Mouse (Mus musculus): ENCODE results near the gene 4930544G11Rik. TPM values are rescaled to one million over a fixed set of nuclear protein-coding genes. Genes with fewer than 3 reads are reported as not detected.

Gene 4930544G11Rik
- not detected in 2 replicates for polyA plus RNA-seq (2014; fragmentation: Nextera tagmentation; extraction: Ambion mirVana)

GRCm38 (mm10) chr6:65952309-65952708 lies at the start of gene 4930544G11Rik:
Gene 4930544G11Rik (plus strand): TSS chr6:65952609.
- H3K9me3 ChIP-seq (ENCODE audit: control insufficient read depth, low read depth, low read length), result no peaks in the 10 kb centered on the region
- H3K9ac ChIP-seq (replicated peaks; ENCODE audit: low read depth, low read length), result no peak within 1 kb of the TSS
- H3K4me3 ChIP-seq (ENCODE audit: low read depth, low read length), result no peak within 1 kb of the TSS
- WGBS, result 95% methylated on average over 10 of the region's 10 CpGs
- H3K36me3 ChIP-seq (ENCODE audit: control insufficient read depth, insufficient read depth, low read length), result no peaks in the 10 kb centered on the region
- no peaks in the 10 kb centered on the region for H3K4me1 ChIP-seq (ENCODE audit: control insufficient read depth, insufficient read depth, low read length)
- H3K27ac ChIP-seq (ENCODE audit: low read length), result no peak within 1 kb of the TSS
- H3K4me2 ChIP-seq (replicated peaks; ENCODE audit: low read depth, low read length), result no peak within 1 kb of the TSS
- no peak for ATAC-seq (ENCODE audit: insufficient number of reproducible peaks, insufficient read depth, low FRiP score, low read depth)
- no peaks in the 10 kb centered on the region for H3K27me3 ChIP-seq (ENCODE audit: control insufficient read depth, insufficient read depth, low read length)

DNA sequence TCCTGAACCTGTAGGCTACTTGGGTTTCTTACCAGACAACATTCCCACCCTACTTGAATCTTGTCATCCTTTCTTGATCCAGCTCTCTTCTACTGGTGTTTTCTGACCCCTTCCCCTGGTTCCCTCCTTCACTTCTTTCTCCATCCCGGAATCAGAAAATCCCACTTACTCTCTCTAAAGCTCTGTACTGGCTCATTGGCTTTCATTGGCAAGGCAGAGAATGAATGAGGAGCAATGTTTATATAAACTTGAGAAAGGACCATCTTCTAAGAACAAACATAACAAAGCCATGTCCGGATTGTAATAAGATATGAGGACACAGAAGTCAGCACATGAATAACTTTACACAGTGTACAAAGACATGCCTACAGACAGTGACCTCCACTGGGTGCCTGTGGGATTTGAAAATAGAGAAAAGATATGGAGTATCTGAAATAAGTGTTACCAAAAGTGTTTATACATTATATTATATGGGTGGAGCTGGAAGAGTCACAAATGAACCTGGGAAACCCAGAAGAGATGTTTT lies 45.7 kb upstream of the 4930544G11Rik start:
- no peak for ATAC-seq (ENCODE audit: insufficient number of reproducible peaks, insufficient read depth, low FRiP score, low read depth)
- Histone ChIP-seq H3K9me3 (ENCODE audit: control insufficient read depth, low read depth, low read length) (no peaks in the 10 kb centered on the region), H3K9ac (replicated peaks; ENCODE audit: low read depth, low read length) (no peak overlapping the region), H3K27me3 (ENCODE audit: control insufficient read depth, insufficient read depth, low read length) (no peaks in the 10 kb centered on the region), H3K4me2 (replicated peaks; ENCODE audit: low read depth, low read length) (no peak overlapping the region), H3K4me3 (ENCODE audit: low read depth, low read length) (no peak overlapping the region), H3K36me3 (ENCODE audit: control insufficient read depth, insufficient read depth, low read length) (peaks cover 4% of the 10 kb centered on the region; the same call in 1 of the 2 replicates), H3K4me1 (ENCODE audit: control insufficient read depth, insufficient read depth, low read length) (no peaks in the 10 kb centered on the region), H3K27ac (ENCODE audit: low read length) (no peak overlapping the region)
- 60% methylated on average over 2 of the region's 2 CpGs for WGBS

- no peaks in the 10 kb centered on the region for H3K9me3 ChIP-seq (ENCODE audit: control insufficient read depth, low read depth, low read length)
- H3K4me2 ChIP-seq (replicated peaks; ENCODE audit: low read depth, low read length), result no peak overlapping the region
- ATAC-seq (ENCODE audit: insufficient number of reproducible peaks, insufficient read depth, low FRiP score, low read depth), result no peak
- H3K9ac ChIP-seq (replicated peaks; ENCODE audit: low read depth, low read length), result no peak overlapping the region
- 83% methylated on average over 5 of the region's 5 CpGs for WGBS
- H3K4me3 ChIP-seq (ENCODE audit: low read depth, low read length), result no peak overlapping the region
- no peaks in the 10 kb centered on the region for H3K36me3 ChIP-seq (ENCODE audit: control insufficient read depth, insufficient read depth, low read length)
- no peaks in the 10 kb centered on the region for H3K4me1 ChIP-seq (ENCODE audit: control insufficient read depth, insufficient read depth, low read length)
- no peaks in the 10 kb centered on the region for H3K27me3 ChIP-seq (ENCODE audit: control insufficient read depth, insufficient read depth, low read length)
- no peak overlapping the region for H3K27ac ChIP-seq (ENCODE audit: low read length)
Measured at GRCm38 (mm10) chr6:65915421-65915820, 37.0 kb upstream of the 4930544G11Rik start.

DNA sequence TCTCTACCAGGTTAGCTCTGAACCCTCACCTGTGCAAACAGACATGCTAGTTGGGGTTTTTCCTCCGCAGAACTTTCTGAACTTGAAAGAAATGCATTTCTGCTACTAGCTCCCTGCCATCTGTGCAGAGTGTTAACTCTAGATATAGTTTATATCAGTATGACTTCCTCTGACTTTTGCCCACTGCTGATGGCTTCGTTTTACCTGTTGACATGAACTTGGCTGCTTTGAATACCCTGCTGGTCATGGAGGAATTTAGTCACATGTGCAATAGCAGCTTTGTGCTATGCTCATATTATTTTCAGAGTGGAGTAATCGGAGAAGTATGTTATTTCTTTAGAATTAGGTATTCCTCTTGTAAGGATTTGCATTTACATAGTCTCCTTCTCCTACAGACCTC lies 30.7 kb upstream of the 4930544G11Rik start:
- no peak overlapping the region for H3K27ac ChIP-seq (ENCODE audit: low read length)
- ATAC-seq (ENCODE audit: insufficient number of reproducible peaks, insufficient read depth, low FRiP score, low read depth), result no peak
- no peaks in the 10 kb centered on the region for H3K27me3 ChIP-seq (ENCODE audit: control insufficient read depth, insufficient read depth, low read length)
- no peaks in the 10 kb centered on the region for H3K36me3 ChIP-seq (ENCODE audit: control insufficient read depth, insufficient read depth, low read length)
- no peaks in the 10 kb centered on the region for H3K9me3 ChIP-seq (ENCODE audit: control insufficient read depth, low read depth, low read length)
- H3K9ac ChIP-seq (replicated peaks; ENCODE audit: low read depth, low read length), result no peak overlapping the region
- H3K4me3 ChIP-seq (ENCODE audit: low read depth, low read length), result no peak overlapping the region
- no peaks in the 10 kb centered on the region for H3K4me1 ChIP-seq (ENCODE audit: control insufficient read depth, insufficient read depth, low read length)
- H3K4me2 ChIP-seq (replicated peaks; ENCODE audit: low read depth, low read length), result no peak overlapping the region
- 76% methylated on average over 3 of the region's 3 CpGs for WGBS

DNA sequence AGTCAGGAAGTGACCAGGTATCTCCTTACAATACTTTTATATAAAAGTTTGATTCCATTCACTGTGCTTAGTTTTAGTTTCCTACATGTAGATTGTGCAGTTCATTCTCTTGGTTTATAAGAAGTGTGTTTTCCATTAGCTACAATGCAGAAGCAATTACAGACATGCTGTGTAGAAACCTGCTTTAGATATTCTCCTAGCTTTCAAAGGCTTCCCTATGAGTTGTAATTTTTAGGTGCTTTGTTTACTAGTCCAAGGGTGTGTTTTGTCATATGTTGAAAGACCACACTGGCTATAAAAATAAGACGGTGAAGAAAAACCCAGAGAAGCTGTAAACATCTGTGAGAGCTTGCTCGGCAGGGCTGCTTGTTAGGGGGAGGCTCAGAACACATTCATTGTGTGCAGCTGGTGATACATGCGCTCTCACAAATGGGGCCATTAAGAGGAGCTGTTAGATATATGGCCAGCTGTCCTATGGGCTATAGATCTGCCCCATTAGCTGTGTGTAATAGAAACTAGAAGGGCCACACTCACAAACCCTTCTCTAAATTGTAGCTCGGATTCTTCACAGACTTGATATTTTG lies 28.8 kb upstream of the 4930544G11Rik start:
- H3K36me3 ChIP-seq (ENCODE audit: control insufficient read depth, insufficient read depth, low read length), result no peaks in the 10 kb centered on the region
- no peaks in the 10 kb centered on the region for H3K9me3 ChIP-seq (ENCODE audit: control insufficient read depth, low read depth, low read length)
- H3K4me3 ChIP-seq (ENCODE audit: low read depth, low read length), result no peak overlapping the region
- H3K27me3 ChIP-seq (ENCODE audit: control insufficient read depth, insufficient read depth, low read length), result no peaks in the 10 kb centered on the region
- H3K27ac ChIP-seq (ENCODE audit: low read length), result no peak overlapping the region
- WGBS, result 53% methylated on average over 4 of the region's 4 CpGs
- H3K4me2 ChIP-seq (replicated peaks; ENCODE audit: low read depth, low read length), result no peak overlapping the region
- no peak overlapping the region for H3K9ac ChIP-seq (replicated peaks; ENCODE audit: low read depth, low read length)
- ATAC-seq (ENCODE audit: insufficient number of reproducible peaks, insufficient read depth, low FRiP score, low read depth), result no peak
- H3K4me1 ChIP-seq (ENCODE audit: control insufficient read depth, insufficient read depth, low read length), result no peaks in the 10 kb centered on the region

DNA sequence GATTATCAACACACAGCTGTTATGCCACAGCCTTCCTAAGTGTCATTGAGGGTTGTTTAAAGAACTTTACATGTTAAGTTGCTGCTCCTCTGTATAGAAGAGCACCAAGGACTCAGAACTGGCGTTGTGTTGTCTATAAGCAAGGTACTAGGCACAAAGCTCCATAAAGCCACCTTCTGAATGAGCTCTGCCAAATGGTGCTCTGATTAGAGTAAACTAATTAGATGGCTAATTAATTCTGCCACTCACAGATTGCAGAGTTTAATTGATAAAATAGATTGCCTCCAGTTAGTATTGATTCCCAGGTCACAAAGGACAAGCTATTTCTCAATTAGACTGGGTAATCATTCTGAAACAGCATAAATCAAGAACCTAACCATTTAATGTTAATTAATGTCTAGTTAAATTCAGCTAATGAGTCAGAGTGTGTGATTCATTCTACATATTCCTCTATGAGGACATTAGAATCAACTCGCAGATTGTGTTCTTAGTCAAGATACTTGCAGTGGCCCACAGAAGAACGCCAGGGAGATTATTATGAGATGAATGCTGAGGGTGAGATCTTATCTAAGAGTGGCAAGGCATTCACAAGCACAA lies 26.6 kb upstream of the 4930544G11Rik start:
- H3K9ac ChIP-seq (replicated peaks; ENCODE audit: low read depth, low read length), result no peak overlapping the region
- no peak overlapping the region for H3K4me2 ChIP-seq (replicated peaks; ENCODE audit: low read depth, low read length)
- WGBS, result 83% methylated on average over 3 of the region's 3 CpGs
- H3K27ac ChIP-seq (ENCODE audit: low read length), result no peak overlapping the region
- peaks cover 4% of the 10 kb centered on the region; the same call in 1 of the 2 replicates for H3K36me3 ChIP-seq (ENCODE audit: control insufficient read depth, insufficient read depth, low read length)
- no peaks in the 10 kb centered on the region for H3K4me1 ChIP-seq (ENCODE audit: control insufficient read depth, insufficient read depth, low read length)
- no peaks in the 10 kb centered on the region for H3K9me3 ChIP-seq (ENCODE audit: control insufficient read depth, low read depth, low read length)
- no peak overlapping the region for H3K4me3 ChIP-seq (ENCODE audit: low read depth, low read length)
- no peaks in the 10 kb centered on the region for H3K27me3 ChIP-seq (ENCODE audit: control insufficient read depth, insufficient read depth, low read length)
- no peak for ATAC-seq (ENCODE audit: insufficient number of reproducible peaks, insufficient read depth, low FRiP score, low read depth)

DNA sequence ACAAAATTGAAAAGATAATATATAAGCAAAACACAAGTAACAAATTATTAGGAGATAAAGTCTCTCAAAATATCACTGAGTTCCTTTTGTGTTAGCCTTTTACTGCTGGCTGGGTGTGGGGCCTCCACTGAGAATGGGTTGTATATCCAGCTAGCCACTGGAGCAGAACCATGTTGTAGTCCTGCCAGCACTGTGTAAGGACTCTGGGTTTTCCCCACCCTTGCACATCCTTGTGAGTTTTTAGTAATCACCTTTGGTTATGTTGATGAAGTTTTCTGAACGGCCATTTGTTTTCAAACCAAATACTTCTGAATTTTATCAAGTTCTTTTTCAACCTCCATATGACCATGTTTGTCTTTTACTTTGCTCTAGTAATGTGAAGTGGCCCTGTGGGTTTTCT lies 21.9 kb upstream of the 4930544G11Rik start:
- Histone ChIP-seq H3K27me3 (ENCODE audit: control insufficient read depth, insufficient read depth, low read length) (no peaks in the 10 kb centered on the region), H3K4me2 (replicated peaks; ENCODE audit: low read depth, low read length) (no peak overlapping the region), H3K36me3 (ENCODE audit: control insufficient read depth, insufficient read depth, low read length) (peaks cover 4% of the 10 kb centered on the region; the same call in 1 of the 2 replicates), H3K27ac (ENCODE audit: low read length) (no peak overlapping the region), H3K9ac (replicated peaks; ENCODE audit: low read depth, low read length) (no peak overlapping the region), H3K4me1 (ENCODE audit: control insufficient read depth, insufficient read depth, low read length) (no peaks in the 10 kb centered on the region), H3K4me3 (ENCODE audit: low read depth, low read length) (no peak overlapping the region), H3K9me3 (ENCODE audit: control insufficient read depth, low read depth, low read length) (no peaks in the 10 kb centered on the region)
- ATAC-seq (ENCODE audit: insufficient number of reproducible peaks, insufficient read depth, low FRiP score, low read depth), result no peak
- WGBS, result 91% methylated on average over 1 of the region's 1 CpGs

DNA sequence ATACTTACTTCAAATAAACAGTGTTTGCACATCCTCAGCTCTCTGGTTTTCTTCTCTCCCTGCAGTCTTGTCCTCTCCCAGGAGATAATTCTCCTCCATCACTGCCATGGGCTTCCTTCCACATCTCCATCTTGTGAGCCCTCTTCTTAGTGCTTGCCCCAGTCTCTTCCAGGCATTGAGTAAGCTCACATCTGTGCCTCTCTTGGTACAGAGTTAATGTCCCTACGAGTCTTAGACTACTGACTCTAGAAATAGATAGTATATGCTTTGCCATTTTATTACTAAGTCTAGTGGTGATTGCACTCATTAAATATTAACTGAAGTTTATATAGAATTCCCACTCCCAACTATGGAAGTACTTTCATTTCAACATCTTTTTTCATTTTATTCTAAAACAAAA lies 19.6 kb upstream of the 4930544G11Rik start:
- Histone ChIP-seq H3K27ac (ENCODE audit: low read length) (no peak overlapping the region), H3K27me3 (ENCODE audit: control insufficient read depth, insufficient read depth, low read length) (no peaks in the 10 kb centered on the region), H3K36me3 (ENCODE audit: control insufficient read depth, insufficient read depth, low read length) (peaks cover 4% of the 10 kb centered on the region; the same call in 1 of the 2 replicates), H3K9me3 (ENCODE audit: control insufficient read depth, low read depth, low read length) (no peaks in the 10 kb centered on the region), H3K4me2 (replicated peaks; ENCODE audit: low read depth, low read length) (no peak overlapping the region), H3K4me3 (ENCODE audit: low read depth, low read length) (no peak overlapping the region), H3K9ac (replicated peaks; ENCODE audit: low read depth, low read length) (no peak overlapping the region), H3K4me1 (ENCODE audit: control insufficient read depth, insufficient read depth, low read length) (no peaks in the 10 kb centered on the region)
- 73% methylated on average over 1 of the region's 1 CpGs for WGBS
- ATAC-seq (ENCODE audit: insufficient number of reproducible peaks, insufficient read depth, low FRiP score, low read depth), result no peak
